Mouse (Mus musculus) hematopoietic stem cell, adult 5-6 weeks (primary cell): ENCODE measurements at regions not wholly inside any gene's neighbourhood (a gene's known extent, or its start where the extent isn't known, plus 50 kb on each side); places are given as distances from the start of the nearest gene placed in this dataset.

Experiments
- ATAC-seq, 2 experiments: fragments of 125-278 bp in 1 of 2; replicated peaks in 1 of 2; 2 replicates each; pipeline ENCODE4 v1.8.0; 2016 to 2017; ENCODE audit warnings: inconsistent platforms in 2 of 2, mild to moderate bottlenecking in 2 of 2, moderate number of reproducible peaks in 2 of 2, low read depth in 1 of 2, moderate TSS enrichment in 1 of 2; ENCODE audit not compliant: low FRiP score in 2 of 2, poor library complexity in 2 of 2, severe bottlenecking in 2 of 2, insufficient read depth in 1 of 2, low TSS enrichment in 1 of 2

GRCm38 (mm10) chr19:54616924-54617323, 510.1 kb downstream of the Gpam start:
- no peak for ATAC-seq
